Mouse (Mus musculus): ENCODE measurements around the gene Smad3.

- TF ChIP-seq POLR2A (IDR thresholded peaks at IDR 0.05; ENCODE audit: control insufficient read depth in 1 of 2, insufficient read depth in 1 of 2, low read depth in 1 of 2, low read length in 2 of 2, poor library complexity in 1 of 2) (no peak), ZMIZ1 (IDR thresholded peaks at IDR 0.05; ENCODE audit: low read depth, low read length) (no peak), CTCF (IDR thresholded peaks at IDR 0.05 in 2 of 3, conservative IDR thresholded peaks at IDR 0.05 in 1 of 3; ENCODE audit: control insufficient read depth in 1 of 3, insufficient read depth in 1 of 3, low read depth in 2 of 3, low read length in 3 of 3, poor library complexity in 1 of 3, severe bottlenecking in 1 of 3) (no peak), CHD2 (IDR thresholded peaks at IDR 0.05; ENCODE audit: low read length) (no peak), GATA1 (IDR thresholded peaks at IDR 0.05; ENCODE audit: low read depth, low read length) (no peak), ZKSCAN1 (IDR thresholded peaks at IDR 0.05; ENCODE audit: low read depth, low read length) (no peak), MXI1 (IDR thresholded peaks at IDR 0.05; ENCODE audit: low read depth, low read length) (no peak), MAZ (IDR thresholded peaks at IDR 0.05; ENCODE audit: low read depth, low read length) (no peak), SMC3 (IDR thresholded peaks at IDR 0.05; ENCODE audit: low read depth, low read length) (no peak), TBP (IDR thresholded peaks at IDR 0.05; ENCODE audit: low read depth, low read length) (no peak), ETS1 (IDR thresholded peaks at IDR 0.05; ENCODE audit: low read depth, low read length) (no peak), NELFE (IDR thresholded peaks at IDR 0.05; ENCODE audit: low read depth, low read length) (no peak), MAX (IDR thresholded peaks at IDR 0.05; ENCODE audit: low read length) (no peak)
Observed at GRCm38 (mm10) chr9:63685352-63685751, 72.4 kb downstream of the Smad3 start.
